Mouse (Mus musculus): Measurements from ENCODE around the gene Ttc3. TPM values are rescaled to one million over a fixed set of nuclear protein-coding genes. Genes with fewer than 3 reads are reported as not detected.

Ttc3 gene
- polyA plus RNA-seq, 1 experiment = 16.2 TPM

DNA sequence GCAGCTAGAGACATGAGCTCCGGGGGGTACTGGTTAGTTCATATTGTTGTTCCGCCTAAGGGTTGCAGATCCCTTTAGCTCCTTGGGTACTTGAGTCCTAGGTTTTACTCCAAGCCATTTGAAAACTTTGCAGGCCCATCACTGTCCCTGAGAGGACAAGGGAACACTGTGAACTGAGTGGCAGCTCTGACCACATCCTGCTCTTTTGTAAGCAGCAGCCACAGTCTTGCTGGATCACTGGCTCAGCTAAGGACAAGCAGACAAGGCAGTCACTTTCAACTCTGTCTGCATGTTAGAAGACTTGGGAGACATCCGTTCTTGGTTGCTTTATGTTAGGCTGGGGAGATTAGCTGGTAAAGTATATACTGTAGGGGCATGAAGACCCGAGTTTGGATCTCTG lies 6.6 kb upstream of the Ttc3 start:
- no peaks in the 10 kb centered on the region for H3K27me3 ChIP-seq (ENCODE audit: control insufficient read depth, insufficient read depth, insufficient read length)
- TF ChIP-seq MYOD1 (IDR thresholded peaks at IDR 0.05; ENCODE audit: control insufficient read depth, insufficient read length, low read depth) (no peak), USF1 (IDR thresholded peaks at IDR 0.05; ENCODE audit: low read depth) (no peak), CTCF (IDR thresholded peaks at IDR 0.05; ENCODE audit: control insufficient read depth, insufficient read depth, insufficient read length) (no peak), MAX (IDR thresholded peaks at IDR 0.05) (no peak), CEBPB (IDR thresholded peaks at IDR 0.05; ENCODE audit: low read depth) (no peak), MYOG (IDR thresholded peaks at IDR 0.05; ENCODE audit: control insufficient read depth, extremely low read depth, insufficient read length) (no peak), FOSL1 (IDR thresholded peaks at IDR 0.05; ENCODE audit: insufficient read depth, low read length, poor library complexity, severe bottlenecking) (no peak)

GRCm38 (mm10) chr16:94365435-94365834 lies 5.0 kb upstream of the Ttc3 start:
- no peaks in the 10 kb centered on the region for H3K79me2 ChIP-seq (ENCODE audit: control insufficient read depth, insufficient read depth)
- no peaks in the 10 kb centered on the region for H3K79me3 ChIP-seq (ENCODE audit: low read depth)
- TF ChIP-seq MYOD1 (IDR thresholded peaks at IDR 0.05; ENCODE audit: control insufficient read depth, insufficient read length, low read depth) = no peak
- no peak for TF ChIP-seq FOSL1 (IDR thresholded peaks at IDR 0.05; ENCODE audit: insufficient read depth, low read length, poor library complexity, severe bottlenecking)
- TF ChIP-seq MAX (IDR thresholded peaks at IDR 0.05) = no peak
- TF ChIP-seq CEBPB (IDR thresholded peaks at IDR 0.05; ENCODE audit: low read depth) = no peak
- TF ChIP-seq USF1 (IDR thresholded peaks at IDR 0.05; ENCODE audit: low read depth) = no peak
- TF ChIP-seq MYOG (IDR thresholded peaks at IDR 0.05; ENCODE audit: control insufficient read depth, extremely low read depth, insufficient read length) = no peak
- TF ChIP-seq CTCF (IDR thresholded peaks at IDR 0.05; ENCODE audit: control insufficient read depth, insufficient read depth, insufficient read length) = no peak
- H3K36me3 ChIP-seq (ENCODE audit: control insufficient read depth, insufficient read depth) = no peaks in the 10 kb centered on the region
- H3K27me3 ChIP-seq (ENCODE audit: control insufficient read depth, insufficient read depth, insufficient read length) = no peaks in the 10 kb centered on the region
- H3ac ChIP-seq (ENCODE audit: control insufficient read depth, insufficient read length, low read depth) = no peak overlapping the region
- no peak overlapping the region for H3K4me3 ChIP-seq (ENCODE audit: insufficient read depth, poor library complexity, severe bottlenecking)

More for the DNA sequence above, 6.6 kb upstream of the Ttc3 start:
- no peaks in the 10 kb centered on the region for H3K36me3 ChIP-seq (ENCODE audit: control insufficient read depth, insufficient read depth)
- no peak overlapping the region for H3K4me3 ChIP-seq (ENCODE audit: insufficient read depth, poor library complexity, severe bottlenecking)
- H3ac ChIP-seq (ENCODE audit: control insufficient read depth, insufficient read length, low read depth) = no peak overlapping the region
- H3K79me2 ChIP-seq (ENCODE audit: control insufficient read depth, insufficient read depth) = no peaks in the 10 kb centered on the region
- H3K79me3 ChIP-seq (ENCODE audit: low read depth) = no peaks in the 10 kb centered on the region

DNA sequence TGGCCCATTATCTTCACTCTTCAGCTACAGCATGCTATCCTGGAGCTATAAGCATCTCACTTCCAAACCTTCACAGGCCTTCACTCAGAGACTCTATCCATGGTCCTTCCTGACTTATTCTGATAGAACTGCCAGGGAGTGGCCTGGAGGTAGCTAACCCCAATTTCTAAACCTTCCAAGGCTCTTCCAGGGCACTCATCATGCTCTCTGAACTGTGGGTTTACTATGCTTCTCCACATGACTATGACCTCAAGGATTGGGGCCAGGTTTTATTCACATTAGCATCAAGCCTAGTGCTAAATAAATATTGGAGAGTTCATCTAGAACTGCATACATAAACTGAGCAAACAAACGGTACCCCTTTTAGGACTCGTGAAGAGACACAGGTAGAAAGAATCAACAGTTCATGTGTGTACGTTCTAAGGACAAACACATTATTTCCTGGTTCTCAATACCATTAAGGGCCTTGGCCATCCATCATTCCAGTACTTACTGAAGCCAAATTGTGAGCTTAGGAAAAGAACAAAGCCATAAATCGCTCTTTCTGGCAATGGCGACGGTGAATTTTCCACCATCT lies 734 bp upstream of the Ttc3 start:
- H3ac ChIP-seq (ENCODE audit: control insufficient read depth, insufficient read length, low read depth) = peak overlapping the region; percentile 60
- peak overlapping the region; percentile 71 for H3K4me3 ChIP-seq (ENCODE audit: insufficient read depth, poor library complexity, severe bottlenecking)
- H3K79me2 ChIP-seq (ENCODE audit: control insufficient read depth, insufficient read depth) = peaks cover 40% of the 10 kb centered on the region
- TF ChIP-seq USF1 (IDR thresholded peaks at IDR 0.05; ENCODE audit: low read depth) (no peak), MAX (IDR thresholded peaks at IDR 0.05) (no peak), CTCF (IDR thresholded peaks at IDR 0.05; ENCODE audit: control insufficient read depth, insufficient read depth, insufficient read length) (no peak), CEBPB (IDR thresholded peaks at IDR 0.05; ENCODE audit: low read depth) (no peak), MYOD1 (IDR thresholded peaks at IDR 0.05; ENCODE audit: control insufficient read depth, insufficient read length, low read depth) (no peak), MYOG (IDR thresholded peaks at IDR 0.05; ENCODE audit: control insufficient read depth, extremely low read depth, insufficient read length) (no peak), FOSL1 (IDR thresholded peaks at IDR 0.05; ENCODE audit: insufficient read depth, low read length, poor library complexity, severe bottlenecking) (no peak)
- peaks cover 32% of the 10 kb centered on the region for H3K79me3 ChIP-seq (ENCODE audit: low read depth)
- no peaks in the 10 kb centered on the region for H3K36me3 ChIP-seq (ENCODE audit: control insufficient read depth, insufficient read depth)
- H3K27me3 ChIP-seq (ENCODE audit: control insufficient read depth, insufficient read depth, insufficient read length) = no peaks in the 10 kb centered on the region

DNA sequence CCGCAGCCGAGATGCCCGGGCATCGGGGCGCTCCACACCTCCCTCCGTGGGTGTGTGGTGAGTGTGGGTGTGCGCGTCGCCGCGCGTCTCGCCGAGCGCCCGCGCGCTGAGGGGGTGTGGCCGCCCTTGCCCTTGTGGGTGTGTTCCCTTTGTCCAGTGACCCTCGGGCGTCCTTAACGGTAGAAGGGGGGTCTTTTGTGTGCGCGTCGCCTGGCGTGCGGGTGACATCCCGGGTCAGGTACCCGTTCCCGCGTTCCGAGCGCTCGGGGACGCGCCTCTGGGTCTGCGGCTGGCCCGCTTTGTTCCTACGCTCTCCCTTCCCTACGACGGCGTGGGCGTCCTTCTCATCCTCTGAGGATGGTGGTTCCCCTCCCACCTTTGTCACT lies 490 bp downstream of the Ttc3 start:
- Histone ChIP-seq H3K79me3 (ENCODE audit: low read depth) (peaks cover 43% of the 10 kb centered on the region), H3K27me3 (ENCODE audit: control insufficient read depth, insufficient read depth, insufficient read length) (no peaks in the 10 kb centered on the region), H3K36me3 (ENCODE audit: control insufficient read depth, insufficient read depth) (no peaks in the 10 kb centered on the region), H3K4me3 (ENCODE audit: insufficient read depth, poor library complexity, severe bottlenecking) (peak overlapping the region; percentile 71), H3ac (ENCODE audit: control insufficient read depth, insufficient read length, low read depth) (peak overlapping the region; percentile 85), H3K79me2 (ENCODE audit: control insufficient read depth, insufficient read depth) (peaks cover 53% of the 10 kb centered on the region)
- TF ChIP-seq MAX (IDR thresholded peaks at IDR 0.05) (no peak), MYOD1 (IDR thresholded peaks at IDR 0.05; ENCODE audit: control insufficient read depth, insufficient read length, low read depth) (no peak), USF1 (IDR thresholded peaks at IDR 0.05; ENCODE audit: low read depth) (no peak), FOSL1 (IDR thresholded peaks at IDR 0.05; ENCODE audit: insufficient read depth, low read length, poor library complexity, severe bottlenecking) (no peak), CEBPB (IDR thresholded peaks at IDR 0.05; ENCODE audit: low read depth) (no peak)

- peak within 1 kb of the TSS; percentile 71 for H3K4me3 ChIP-seq (ENCODE audit: insufficient read depth, poor library complexity, severe bottlenecking)
- peaks cover 47% of the 10 kb centered on the region for H3K79me3 ChIP-seq (ENCODE audit: low read depth)
- H3K27me3 ChIP-seq (ENCODE audit: control insufficient read depth, insufficient read depth, insufficient read length) = no peaks in the 10 kb centered on the region
- peak within 1 kb of the TSS; percentile 85 for H3ac ChIP-seq (ENCODE audit: control insufficient read depth, insufficient read length, low read depth)
- TF ChIP-seq MYOG (IDR thresholded peaks at IDR 0.05; ENCODE audit: control insufficient read depth, extremely low read depth, insufficient read length) (no peak), CTCF (IDR thresholded peaks at IDR 0.05; ENCODE audit: control insufficient read depth, insufficient read depth, insufficient read length) (no peak), FOSL1 (IDR thresholded peaks at IDR 0.05; ENCODE audit: insufficient read depth, low read length, poor library complexity, severe bottlenecking) (no peak), USF1 (IDR thresholded peaks at IDR 0.05; ENCODE audit: low read depth) (no peak), CEBPB (IDR thresholded peaks at IDR 0.05; ENCODE audit: low read depth) (no peak)
- peaks cover 58% of the 10 kb centered on the region for H3K79me2 ChIP-seq (ENCODE audit: control insufficient read depth, insufficient read depth)
- H3K36me3 ChIP-seq (ENCODE audit: control insufficient read depth, insufficient read depth) = no peaks in the 10 kb centered on the region
These were observed 998 bp downstream of the Ttc3 start, which contains the start of gene Pigp for GRCm38 (mm10) chr16:94371301-94371931. TSS of gene Pigp (minus strand) at chr16:94371842.

All from C2C12 (cell line).